Mouse (Mus musculus) liver, adult 2 months (tissue): ENCODE results near the gene Wipf2.

Experiments
- CTCF ChIP-seq: fragments of 200-500 bp; IDR thresholded peaks from 2 replicates; pipeline ENCODE4 v1.5.1; 2011; ENCODE audit warnings: low read depth, low read length, control low read depth
- POLR2A ChIP-seq: fragments of 200-500 bp; IDR thresholded peaks from 2 replicates; pipeline ENCODE4 v1.6.1; 2011; ENCODE audit warnings: low read length, control low read depth; ENCODE audit not compliant: insufficient read depth; ENCODE audit errors: extremely low read depth

GRCm38 (mm10) chr11:98927438-98928076 is 64.1 kb downstream of the Wipf2 start, which contains the start of gene Rara:
- TF ChIP-seq CTCF, result no peak
- TF ChIP-seq POLR2A, result no peak
